Mouse (Mus musculus): ENCODE data around the gene Fam160a1.

Gene Fam160a1

GRCm38 (mm10) chr3:85748863-85749262, 68.2 kb downstream of the Fam160a1 start:
- in situ Hi-C loops (cut with MseI, MboI), result no loop called here

- in situ Hi-C loops (cut with MseI, MboI), result no loop called here
These were observed 71.0 kb downstream of the Fam160a1 start for GRCm38 (mm10) chr3:85746116-85746515.

- in situ Hi-C loops (cut with MseI, MboI), result no loop called here
These were observed 75.3 kb downstream of the Fam160a1 start for GRCm38 (mm10) chr3:85741767-85742166.

- in situ Hi-C loops (cut with MseI, MboI), result no loop called here
These were observed 78.5 kb downstream of the Fam160a1 start for GRCm38 (mm10) chr3:85738591-85738990.

GRCm38 (mm10) chr3:85733939-85734729, 83.0 kb downstream of the Fam160a1 start:
- in situ Hi-C loops (cut with MseI, MboI), result no loop called here

GRCm38 (mm10) chr3:85727171-85727570, 89.9 kb downstream of the Fam160a1 start:
- in situ Hi-C loops (cut with MseI, MboI), result no loop called here

GRCm38 (mm10) chr3:85725971-85726370, 91.1 kb downstream of the Fam160a1 start:
- in situ Hi-C loops (cut with MseI, MboI), result no loop called here

- in situ Hi-C loops (cut with MseI, MboI), result no loop called here
These were observed 92.0 kb downstream of the Fam160a1 start for GRCm38 (mm10) chr3:85725110-85725509.

GRCm38 (mm10) chr3:85722581-85722980, 94.5 kb downstream of the Fam160a1 start:
- in situ Hi-C loops (cut with MseI, MboI), result no loop called here

- in situ Hi-C loops (cut with MseI, MboI), result no loop called here
These were observed 101.3 kb downstream of the Fam160a1 start for GRCm38 (mm10) chr3:85715764-85716297.

- in situ Hi-C loops (cut with MseI, MboI), result no loop called here
These were observed 103.0 kb downstream of the Fam160a1 start for GRCm38 (mm10) chr3:85713936-85714709.

GRCm38 (mm10) chr3:85710695-85711094, 106.4 kb downstream of the Fam160a1 start:
- in situ Hi-C loops (cut with MseI, MboI), result no loop called here

- in situ Hi-C loops (cut with MseI, MboI), result loop anchor here (5.0 kb wide), 1 partner anchor 210 kb away; no protein-coding TSS in a partner anchor
These were observed 109.7 kb downstream of the Fam160a1 start for GRCm38 (mm10) chr3:85707421-85707820.

- in situ Hi-C loops (cut with MseI, MboI), result no loop called here
These were observed 113.8 kb downstream of the Fam160a1 start for GRCm38 (mm10) chr3:85703141-85703882.

GRCm38 (mm10) chr3:85698496-85698895, 118.6 kb downstream of the Fam160a1 start:
- in situ Hi-C loops (cut with MseI, MboI), result no loop called here

GRCm38 (mm10) chr3:85695056-85695455, 122.0 kb downstream of the Fam160a1 start:
- in situ Hi-C loops (cut with MseI, MboI), result no loop called here

GRCm38 (mm10) chr3:85693013-85693412, 124.1 kb downstream of the Fam160a1 start:
- in situ Hi-C loops (cut with MseI, MboI), result no loop called here

- in situ Hi-C loops (cut with MseI, MboI), result no loop called here
These were observed 126.0 kb downstream of the Fam160a1 start for GRCm38 (mm10) chr3:85691134-85691533.

- in situ Hi-C loops (cut with MseI, MboI), result no loop called here
These were observed 128.8 kb downstream of the Fam160a1 start for GRCm38 (mm10) chr3:85688341-85688740.

GRCm38 (mm10) chr3:85685271-85685670, 131.8 kb downstream of the Fam160a1 start:
- in situ Hi-C loops (cut with MseI, MboI), result no loop called here

- in situ Hi-C loops (cut with MseI, MboI), result no loop called here
These were observed 133.5 kb downstream of the Fam160a1 start for GRCm38 (mm10) chr3:85683618-85684017.

- in situ Hi-C loops (cut with MseI, MboI), result no loop called here
These were observed 136.0 kb downstream of the Fam160a1 start for GRCm38 (mm10) chr3:85681136-85681535.
